Comparison of ENCODE assay signal across 1 mouse cellular context in genomic region chr13:23724239-23724638, GRCm38 (mm10).
TF ChIP-seq lines count a peak whose summit lies in the region.

No protein-coding gene starts in this region.

TF ChIP-seq in MEL, 35 proteins besides CTCF, POLR2A, EP300 and RAD21:
- TF ChIP-seq ETS1 (IDR thresholded peaks at IDR 0.05; ENCODE audit: low read depth, low read length) (peak; percentile 74; the same call in 1 of the 2 replicates), CHD2 (IDR thresholded peaks at IDR 0.05; ENCODE audit: low read length) (no peak), GATA1 (IDR thresholded peaks at IDR 0.05; ENCODE audit: low read depth, low read length) (peak; percentile 97), E2F4 (IDR thresholded peaks at IDR 0.05; ENCODE audit: borderline replicate concordance, low read depth, low read length) (no peak), MYC (IDR thresholded peaks at IDR 0.05; ENCODE audit: low read depth, low read length) (peak; percentile 71), HCFC1 (IDR thresholded peaks at IDR 0.05; ENCODE audit: low read depth, low read length) (peak; percentile 35; the same call in 1 of the 2 replicates), TCF12 (IDR thresholded peaks at IDR 0.05; ENCODE audit: low read depth, low read length) (0 out of 2 replicates have a peak, but pooled peaks have one; percentile 31), SMC3 (IDR thresholded peaks at IDR 0.05; ENCODE audit: low read depth, low read length) (no peak), CHD1 (IDR thresholded peaks at IDR 0.05; ENCODE audit: low read depth, low read length) (no peak), SIN3A (IDR thresholded peaks at IDR 0.05; ENCODE audit: low read length) (peak; percentile 79), MXI1 (IDR thresholded peaks at IDR 0.05; ENCODE audit: low read depth, low read length) (peak; percentile 79), MAX (IDR thresholded peaks at IDR 0.05; ENCODE audit: low read length) (peak; percentile 70), MEF2A (IDR thresholded peaks at IDR 0.05; ENCODE audit: extremely low read depth, insufficient replicate concordance, low read depth, low read length, poor library complexity, severe bottlenecking) (no peak), RCOR1 (IDR thresholded peaks at IDR 0.05; ENCODE audit: low read depth, low read length) (peak; percentile 79), USF1 (IDR thresholded peaks at IDR 0.05; ENCODE audit: low read depth, low read length) (peak; percentile 63), ZMIZ1 (IDR thresholded peaks at IDR 0.05; ENCODE audit: low read depth, low read length) (no peak), JUND (IDR thresholded peaks at IDR 0.05; ENCODE audit: low read depth, low read length) (peak; percentile 99), ZNF384 (IDR thresholded peaks at IDR 0.05; ENCODE audit: low read depth, low read length) (no peak), NELFE (IDR thresholded peaks at IDR 0.05; ENCODE audit: low read depth, low read length) (no peak), MAZ (IDR thresholded peaks at IDR 0.05; ENCODE audit: low read depth, low read length) (peak; percentile 74; the same call in 1 of the 2 replicates)
